Mouse (Mus musculus): ENCODE data around the gene Tomm34.

The Tomm34 gene

DNA sequence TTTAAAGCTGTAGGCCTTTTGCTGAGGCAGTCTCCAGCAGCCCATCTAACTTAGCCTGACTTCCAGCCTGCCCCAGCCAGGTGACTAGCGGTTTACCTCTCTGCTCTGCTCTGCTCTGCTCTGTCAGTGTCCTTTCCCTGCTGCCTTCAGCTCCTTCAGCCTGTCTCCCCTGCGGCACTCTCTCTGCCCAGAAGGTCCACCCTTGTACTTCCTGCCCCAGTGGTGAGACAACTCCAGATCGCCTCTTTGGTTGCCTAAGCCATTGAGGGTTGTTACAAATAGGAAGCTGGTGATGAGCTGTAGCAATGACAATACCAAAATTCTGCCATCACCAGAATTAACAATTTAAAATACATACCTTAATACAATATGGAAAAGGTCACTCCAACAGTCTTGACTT lies 60.0 kb downstream of the Tomm34 start:
- DNase-seq (ENCODE audit: low spot score in 2 of 2) = no peak

DNA sequence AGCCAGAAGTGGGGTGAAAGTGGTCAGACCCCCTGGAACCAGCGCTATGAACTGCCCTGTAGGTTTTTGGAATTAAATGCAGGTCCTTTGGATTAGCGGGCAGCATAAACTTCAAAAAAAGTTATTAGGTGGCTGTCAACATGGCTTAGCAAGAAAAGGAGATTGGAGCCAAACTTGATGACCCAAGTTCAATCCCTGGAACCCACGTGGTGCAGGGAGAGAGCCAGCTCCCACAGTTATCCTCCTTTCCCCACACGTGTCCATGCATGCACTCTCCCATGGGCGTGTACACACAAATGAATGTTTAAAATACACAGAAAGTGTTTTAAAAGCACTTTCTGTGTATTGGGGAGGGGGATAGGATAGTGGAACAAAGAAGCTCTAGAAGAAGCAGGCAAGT lies 60.5 kb downstream of the Tomm34 start:
- DNase-seq (ENCODE audit: low spot score in 2 of 2) = no peak

DNA sequence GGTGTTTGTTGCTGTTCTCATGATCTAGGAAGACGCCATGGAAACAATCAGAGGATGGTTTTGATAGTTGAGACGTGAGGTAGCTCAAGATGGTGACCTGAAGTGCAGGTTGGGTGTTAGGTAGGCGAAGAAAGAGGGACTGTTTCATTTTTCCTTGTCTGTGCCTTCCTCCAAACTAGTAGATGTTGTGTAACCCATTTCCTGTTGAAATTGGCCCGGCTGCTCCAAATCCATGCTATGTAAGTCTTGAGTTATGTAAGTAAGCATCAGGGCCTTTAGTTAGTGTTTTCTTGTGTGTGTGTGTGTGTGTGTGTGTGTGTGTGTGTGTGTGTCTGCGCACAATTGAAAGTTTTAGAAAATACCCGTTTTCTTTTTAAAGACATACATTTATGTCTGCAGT lies 61.7 kb downstream of the Tomm34 start:
- no peak for DNase-seq (ENCODE audit: low spot score in 2 of 2)

DNA sequence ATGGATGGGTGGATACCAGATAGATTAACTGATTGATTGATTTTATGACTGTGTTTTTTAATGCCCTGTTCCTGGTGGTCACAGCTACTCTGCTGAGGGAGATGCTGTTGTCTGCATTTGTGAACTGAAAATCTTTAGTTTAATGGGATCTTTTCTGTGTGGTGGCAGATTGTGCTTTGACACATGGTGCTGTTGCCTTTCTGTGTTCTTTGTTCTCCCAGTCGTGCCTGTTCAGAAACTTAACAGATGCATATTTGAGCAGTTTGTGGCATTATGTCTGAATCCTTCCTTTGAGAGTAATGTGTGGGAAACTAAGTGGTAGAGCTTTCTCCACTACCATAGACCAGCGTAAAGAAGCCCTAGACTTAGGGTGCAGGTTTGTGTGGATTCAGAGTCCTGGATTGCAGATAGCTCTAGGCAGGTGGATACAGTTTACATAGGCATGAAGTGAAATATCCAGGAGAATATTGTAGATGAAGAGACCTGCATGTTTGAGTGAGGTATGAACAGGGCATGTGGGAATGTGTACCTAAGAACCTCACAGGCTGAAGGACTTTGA lies 62.9 kb downstream of the Tomm34 start:
- no peak for DNase-seq (ENCODE audit: low spot score in 2 of 2)

DNA sequence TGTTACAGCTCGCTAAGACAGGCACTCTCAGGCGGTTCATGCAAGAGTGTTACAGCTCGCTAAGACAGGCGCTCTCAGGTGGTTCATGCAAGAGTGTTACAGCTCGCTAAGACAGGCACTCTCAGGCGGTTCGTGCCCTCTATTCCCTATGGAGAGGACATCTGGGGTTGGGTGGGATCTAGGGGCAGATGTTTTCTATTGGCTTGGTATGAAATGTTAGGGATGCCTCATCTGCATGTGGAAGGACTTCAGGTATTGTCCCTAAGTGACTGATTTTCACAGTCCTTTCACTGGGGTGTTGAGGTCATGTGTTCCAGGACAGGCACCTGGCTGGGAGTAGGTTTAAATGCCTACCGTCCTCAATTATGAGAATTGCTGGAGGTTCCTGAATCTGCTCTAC lies 63.4 kb downstream of the Tomm34 start:
- no peak for DNase-seq (ENCODE audit: low spot score in 2 of 2)

- DNase-seq (ENCODE audit: low spot score in 2 of 2) = no peak
Observed at GRCm38 (mm10) chr2:164006932-164007331, 64.0 kb downstream of the Tomm34 start.

- DNase-seq (ENCODE audit: low spot score in 2 of 2) = no peak
Observed at GRCm38 (mm10) chr2:164004503-164004902, 66.5 kb downstream of the Tomm34 start.

All from right cerebral cortex, postnatal 36 days (tissue).